Mouse (Mus musculus): ENCODE results near the gene Gm5136.

DNA sequence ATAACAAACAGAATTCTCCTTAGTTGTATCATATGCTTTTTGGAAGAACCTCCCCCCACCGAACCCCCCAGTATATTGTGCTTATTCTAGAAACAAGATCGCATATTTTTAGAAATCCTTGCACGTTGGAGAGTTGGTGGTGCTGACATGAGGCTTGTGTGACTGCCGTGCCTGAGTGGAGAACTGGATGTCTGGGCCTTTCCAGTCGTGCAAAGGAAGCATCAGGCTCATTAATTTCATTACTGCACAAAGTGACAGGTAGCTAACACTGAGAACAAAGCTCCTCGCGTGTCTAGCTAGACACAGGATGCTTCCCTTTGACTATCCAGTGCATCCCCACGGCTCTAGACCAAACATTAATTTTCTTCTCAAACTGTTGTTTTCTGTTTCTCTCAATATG lies 47.1 kb downstream of the Gm5136 start:
- TF ChIP-seq POLR2A (IDR thresholded peaks at IDR 0.05; ENCODE audit: borderline replicate concordance, extremely low read depth, low read depth, low read length) (no peak), CTCF (IDR thresholded peaks at IDR 0.05; ENCODE audit: insufficient read depth, low read length) (no peak)
